Mouse (Mus musculus) left cerebral cortex, postnatal 14 days (tissue): ENCODE measurements around the gene Dnajc10. TPM values are rescaled to one million over a fixed set of nuclear protein-coding genes. Genes with fewer than 3 reads are reported as not detected.

Source experiments
- DNase-seq, 2 experiments: peaks; one replicate each; pipeline ENCODE4 v3.0.0; 2021 to 2022; ENCODE audit warnings: low spot score in 2 of 2, mixed read lengths in 1 of 2
- intact Hi-C: fragments of 180-260 bp; cut with DNase I; formaldehyde crosslinking; loops from one replicate; pipeline ENCODE4 v1.15.1; 2025
- long read RNA-seq, 2 experiments: library from polyadenylated mRNA; stranded (forward); transcript quantifications; one replicate each; pipeline ENCODE4 v2.0.0; 2021
- total RNA-seq, 2 experiments: library from RNA; stranded (reverse); gene quantifications; 2 replicates each; pipeline ENCODE4 v1.2.3; 2021

The Dnajc10 gene
- 10 to 100 TPM; 59.9 to 60.8 TPM for total RNA-seq
- long read RNA-seq, experiment 1, full-length matches to known transcripts: 82 of 91 reads
- long read RNA-seq, experiment 1, partial matches to known transcripts: 3 of 91 reads
- long read RNA-seq, experiment 1, other reads (novel, unspliced or antisense): 6 of 91 reads
- long read RNA-seq, experiment 2, full-length matches to known transcripts: 65 of 73 reads
- long read RNA-seq, experiment 2, partial matches to known transcripts: 1 of 73 reads
- long read RNA-seq, experiment 2, other reads (novel, unspliced or antisense): 7 of 73 reads

DNA sequence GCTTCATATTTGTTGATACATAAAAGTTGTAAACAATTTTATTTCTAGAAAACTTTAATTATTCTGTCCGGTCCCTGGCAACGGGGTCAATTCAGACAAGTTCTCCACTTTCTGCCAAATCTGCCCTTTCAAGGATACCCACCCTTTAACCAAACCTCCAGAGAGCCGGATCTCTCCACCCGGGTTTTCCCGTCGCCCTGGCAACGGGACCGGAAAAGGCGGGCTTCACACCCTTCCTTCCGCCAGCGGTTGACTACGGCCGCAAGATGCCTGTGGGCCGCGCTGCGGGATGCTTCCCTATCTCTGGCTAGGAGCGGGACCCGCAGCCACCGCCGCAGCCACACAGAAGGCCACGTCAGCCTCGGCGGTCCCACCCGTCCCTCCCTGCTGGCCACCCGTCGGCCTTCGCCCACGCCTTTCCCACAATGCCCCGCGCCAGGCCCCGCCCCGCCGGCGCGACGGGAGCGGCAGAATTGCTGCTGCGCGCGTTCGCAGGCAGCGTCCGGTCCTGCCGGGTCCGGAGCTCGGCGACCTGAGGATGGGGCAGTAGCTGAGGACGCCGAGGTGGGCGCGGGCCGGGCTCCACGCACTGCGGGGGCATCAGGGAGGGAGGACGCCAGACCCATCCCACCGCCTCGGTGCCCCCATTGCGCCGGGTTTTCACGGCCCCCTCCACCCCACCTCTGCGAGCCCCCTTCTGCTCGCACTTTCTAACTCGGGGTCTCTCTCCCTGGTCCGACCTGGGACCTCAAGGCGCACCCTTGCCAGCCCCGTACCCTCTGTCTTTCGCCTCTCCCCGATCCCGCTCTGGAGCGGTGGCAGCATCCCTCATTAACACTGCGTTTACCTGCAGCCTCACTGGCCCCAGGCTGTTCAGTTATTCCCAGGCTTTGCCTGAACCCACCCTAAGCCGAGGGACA lies at the start of gene Dnajc10:
Gene Dnajc10, plus strand, starts transcription at position 225 of the 920 bp plus-strand sequence.
- DNase-seq: peak; percentile 87 to 88
- intact Hi-C loops: no loop called here

DNA sequence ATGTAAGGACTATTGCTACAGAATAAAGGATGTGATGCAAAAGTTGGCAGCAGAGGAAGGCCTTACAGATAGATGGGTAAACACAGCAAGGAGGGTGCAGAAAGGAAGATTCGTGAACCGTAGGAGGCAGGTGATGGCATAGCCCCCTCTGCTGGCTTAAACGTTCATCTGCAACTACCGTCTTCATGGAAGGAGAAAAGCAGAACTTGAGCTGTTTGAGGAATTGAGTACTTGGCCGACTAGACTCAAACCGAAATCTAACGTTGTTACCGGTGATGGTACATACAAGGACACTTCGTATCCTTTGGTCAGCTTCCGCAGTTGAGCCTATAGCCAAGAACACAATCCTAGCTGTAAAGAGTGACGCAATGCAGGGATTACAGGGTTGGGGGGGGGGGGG lies 48.4 kb upstream of the Dnajc10 start:
- peak; percentile 84 to 89 for DNase-seq
- intact Hi-C loops: loop anchor here (2.0 to 5.0 kb wide), 2 partner anchors 140 to 402 kb away; partner anchors contain the start of gene Pde1a

GRCm38 (mm10) chr2:80268053-80268452 lies 47.2 kb upstream of the Dnajc10 start:
- DNase-seq: peak; percentile 31 to 62
- intact Hi-C loops: loop anchor here (5.0 kb wide), 1 partner anchor 141 kb away; the partner anchor contains the start of gene Pde1a

- no peak for DNase-seq
- intact Hi-C loops: loop anchor here (10.0 kb wide), 1 partner anchor 757 kb away; no protein-coding TSS in a partner anchor
These were observed 43.8 kb upstream of the Dnajc10 start for GRCm38 (mm10) chr2:80271431-80271830.

DNA sequence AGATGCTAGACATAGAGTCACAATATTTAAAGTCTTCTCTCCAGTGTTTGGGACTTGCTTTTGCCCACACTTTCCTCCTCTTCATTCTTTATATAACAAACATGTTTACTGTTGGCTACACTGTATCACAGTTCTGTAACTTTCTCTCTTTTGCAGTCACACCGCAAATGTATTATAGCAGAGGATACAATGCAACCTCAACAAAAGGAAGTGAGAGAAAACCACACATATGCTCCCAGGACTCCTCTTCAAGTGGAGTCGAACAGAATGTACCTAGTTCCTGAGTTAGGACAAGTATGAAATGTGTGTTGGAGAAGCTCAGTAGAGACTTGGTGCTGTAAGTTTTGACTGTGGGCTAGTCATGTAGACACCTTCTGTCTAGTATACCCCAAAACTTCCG lies 42.2 kb upstream of the Dnajc10 start:
- intact Hi-C loops: loop anchor here (10.0 kb wide), 1 partner anchor 758 kb away; no protein-coding TSS in a partner anchor
- DNase-seq: no peak

DNA sequence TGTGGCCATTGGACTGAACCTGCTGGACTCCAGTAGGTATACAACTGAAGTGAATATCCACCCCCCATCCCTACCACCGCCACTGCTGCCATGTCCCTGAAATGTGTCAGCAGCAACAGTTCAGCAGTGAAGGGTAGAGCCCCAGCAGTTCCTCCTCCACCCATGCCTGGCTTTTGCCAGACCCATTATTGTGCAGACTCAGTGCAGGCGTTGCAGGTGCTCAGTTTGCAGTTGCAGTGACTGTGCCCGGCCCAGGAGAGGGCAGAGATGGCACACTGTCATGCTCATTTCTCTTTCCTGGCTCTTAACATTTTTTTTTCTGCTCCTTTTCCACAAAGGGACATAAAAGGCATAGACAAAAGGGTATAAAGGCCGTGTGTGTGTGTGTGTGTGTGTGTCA lies 41.5 kb upstream of the Dnajc10 start:
- no peak for DNase-seq
- intact Hi-C loops: loop anchor here (10.0 kb wide), 1 partner anchor 759 kb away; no protein-coding TSS in a partner anchor

GRCm38 (mm10) chr2:80275136-80275535 lies 40.1 kb upstream of the Dnajc10 start:
- peak; percentile 50 to 68 for DNase-seq
- intact Hi-C loops: loop anchor here (10.0 kb wide), 1 partner anchor 760 kb away; no protein-coding TSS in a partner anchor

DNA sequence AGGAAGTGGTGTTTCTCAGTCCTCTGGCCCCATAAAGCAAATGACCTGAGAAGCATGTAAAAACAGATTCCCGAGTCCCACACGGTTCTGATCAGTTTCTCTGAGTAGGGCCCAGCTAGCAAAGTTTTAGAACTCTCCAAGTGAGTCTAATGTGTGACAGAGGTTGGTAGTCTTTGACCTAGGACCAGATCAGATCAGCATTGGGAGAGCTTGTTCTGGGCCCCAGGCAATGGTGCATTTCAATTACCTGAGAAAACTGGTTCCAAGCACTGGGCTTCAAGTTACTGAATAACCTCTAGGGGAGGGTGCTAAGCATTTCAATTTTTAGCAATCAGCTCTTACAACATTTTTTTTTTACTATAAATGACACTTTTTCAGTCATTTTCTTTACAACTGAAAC lies 33.1 kb upstream of the Dnajc10 start:
- DNase-seq: no peak
- intact Hi-C loops: no loop called here

- intact Hi-C loops: no loop called here
- DNase-seq: no peak
These were observed 28.9 kb upstream of the Dnajc10 start for GRCm38 (mm10) chr2:80286397-80286796.

DNA sequence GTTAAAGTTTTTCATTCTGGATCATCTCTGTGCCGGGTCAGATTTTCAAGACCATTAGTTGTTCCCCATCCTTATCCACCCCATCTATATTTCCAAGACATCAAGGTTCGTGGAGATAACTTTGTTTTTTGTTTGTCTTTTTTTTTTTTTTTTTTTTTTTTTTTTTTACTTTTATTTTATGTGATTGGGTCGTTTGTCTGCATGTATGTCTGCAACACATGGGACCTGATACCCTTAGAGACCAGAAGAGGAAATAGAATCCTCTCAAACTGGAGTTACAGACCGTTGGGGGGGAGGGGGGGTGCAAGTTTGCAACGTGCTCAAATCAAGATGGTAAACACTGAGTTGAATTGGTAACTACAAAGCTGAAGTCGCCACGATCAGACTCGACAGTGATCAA lies 23.1 kb upstream of the Dnajc10 start, which contains the start of gene Prdx6b:
Gene Prdx6b, plus strand, starts transcription at position 301 of the 400 bp plus-strand sequence.
- intact Hi-C loops: no loop called here
- no peak for DNase-seq

GRCm38 (mm10) chr2:80298334-80298733 lies 16.9 kb upstream of the Dnajc10 start:
- DNase-seq: no peak
- intact Hi-C loops: no loop called here

DNA sequence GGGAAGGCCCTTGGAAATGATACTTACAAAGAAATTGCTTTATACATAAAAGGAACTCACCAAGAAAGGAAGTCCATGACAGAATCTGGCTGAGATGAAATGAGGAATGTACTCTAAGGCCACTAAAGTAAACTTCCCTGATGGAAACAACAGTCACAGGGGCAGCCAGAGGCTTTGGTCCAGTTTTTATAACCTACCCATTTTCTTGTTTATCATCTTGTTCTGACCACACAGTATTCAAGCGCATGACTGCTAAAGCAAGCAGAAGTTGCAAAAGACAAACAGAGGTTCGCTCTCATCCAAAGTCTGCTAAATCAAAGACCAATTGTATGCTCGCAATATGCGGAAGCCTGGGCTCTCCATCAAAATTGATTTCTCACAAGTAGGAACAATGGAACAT lies 14.5 kb upstream of the Dnajc10 start:
- DNase-seq: no peak
- intact Hi-C loops: no loop called here

DNA sequence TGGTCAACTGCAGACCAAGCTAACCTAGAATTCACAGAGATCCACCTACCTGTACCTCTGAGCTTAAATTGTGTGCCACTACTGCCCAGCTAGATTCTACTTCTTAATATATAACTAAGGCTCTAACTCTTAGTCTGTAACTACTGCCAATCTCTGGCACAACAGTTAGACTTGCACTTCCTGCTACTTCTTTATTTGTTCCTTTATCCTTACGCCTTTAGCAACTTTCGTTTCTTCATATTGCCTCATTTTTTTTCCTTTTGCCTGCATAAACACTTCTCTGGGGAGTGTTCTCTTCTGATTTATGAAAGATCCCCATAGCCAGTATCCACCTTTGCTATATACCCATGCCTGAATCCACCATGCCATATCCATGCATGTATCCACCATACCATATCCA lies 11.3 kb upstream of the Dnajc10 start:
- intact Hi-C loops: no loop called here
- no peak for DNase-seq

GRCm38 (mm10) chr2:80307701-80308100 lies 7.6 kb upstream of the Dnajc10 start:
- intact Hi-C loops: no loop called here

DNA sequence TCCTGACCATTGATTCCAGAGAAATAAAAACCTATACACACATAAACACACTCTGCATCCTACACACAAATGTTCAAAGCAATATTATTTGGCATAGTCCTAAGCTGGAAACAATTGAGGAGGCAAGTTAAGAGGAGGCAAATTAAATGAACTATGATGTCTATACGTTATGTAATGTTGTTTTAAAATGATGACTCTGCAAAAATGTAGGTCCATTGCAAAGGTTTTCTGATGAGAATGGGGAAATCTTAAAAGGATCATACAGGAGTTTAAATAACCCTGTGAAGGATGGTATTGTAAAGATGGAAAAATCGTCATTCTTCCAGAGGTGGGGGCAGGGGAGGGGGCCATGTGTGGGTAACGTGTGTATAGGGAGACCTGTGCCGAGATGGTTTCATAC lies 5.5 kb upstream of the Dnajc10 start:
- DNase-seq: no peak
- intact Hi-C loops: no loop called here

More at GRCm38 (mm10) chr2:80307701-80308100, 7.6 kb upstream of the Dnajc10 start:
- no peak for DNase-seq

DNA sequence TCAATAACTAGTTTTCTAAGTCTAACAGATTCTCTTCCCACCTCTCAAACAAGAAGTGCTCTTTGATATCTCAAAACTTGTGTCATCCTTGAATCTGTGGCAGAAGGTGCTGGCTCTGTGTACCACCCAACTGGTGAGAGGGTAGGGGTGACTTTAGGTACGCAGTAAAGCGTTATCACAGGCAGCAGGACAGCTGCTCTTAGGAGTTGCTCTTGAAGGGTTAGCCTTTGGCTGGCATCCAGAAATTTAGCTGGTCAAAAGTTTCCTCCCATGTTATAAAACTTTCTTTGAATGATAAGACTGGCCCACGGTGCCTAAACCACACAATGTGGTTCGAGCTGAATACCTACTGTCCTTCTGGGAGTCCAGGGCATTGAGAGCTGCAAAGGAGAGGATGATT lies 4.5 kb upstream of the Dnajc10 start:
- intact Hi-C loops: no loop called here
- no peak for DNase-seq

DNA sequence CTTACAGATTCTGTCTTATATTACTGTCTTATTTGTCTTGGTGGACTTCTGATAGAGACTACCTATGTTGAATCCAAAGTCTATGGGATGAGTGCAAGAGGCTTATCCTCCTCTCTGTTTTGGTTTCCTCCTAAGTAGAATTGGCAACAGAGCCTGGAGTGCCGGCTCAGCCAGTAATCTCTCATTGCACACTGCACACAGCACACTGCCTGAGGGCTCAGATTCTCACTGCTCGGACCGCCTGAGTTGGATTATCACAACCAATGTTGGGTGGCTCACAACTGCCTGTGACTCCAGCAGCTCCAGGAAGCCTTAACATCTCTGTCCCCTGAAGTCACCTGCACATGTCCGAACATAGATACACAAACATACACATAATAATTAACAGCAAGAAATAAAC lies 3.9 kb upstream of the Dnajc10 start:
- DNase-seq: no peak
- intact Hi-C loops: no loop called here

DNA sequence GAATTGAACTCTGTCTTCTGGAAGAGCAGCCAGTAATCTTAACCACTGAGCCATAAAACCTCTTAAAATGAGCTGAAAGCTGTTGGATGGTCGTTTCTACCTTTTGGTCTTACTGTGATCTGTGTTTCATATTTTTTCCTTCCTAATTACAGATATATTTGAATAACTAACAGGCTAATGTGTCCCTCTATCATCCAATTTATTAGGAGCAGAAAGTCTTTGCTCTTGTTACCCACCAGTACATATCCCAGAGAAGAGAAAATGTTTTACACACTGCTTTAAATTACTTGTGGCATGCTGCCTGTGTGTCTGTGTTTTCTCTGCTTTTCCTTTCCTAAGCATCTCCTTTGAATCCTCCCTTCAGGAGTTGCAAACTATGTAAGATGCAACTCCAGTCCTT lies 1.1 kb upstream of the Dnajc10 start:
- DNase-seq: no peak
- intact Hi-C loops: no loop called here

GRCm38 (mm10) chr2:80314854-80315241 lies 418 bp upstream of the Dnajc10 start:
- no peak for DNase-seq
- intact Hi-C loops: no loop called here

DNA sequence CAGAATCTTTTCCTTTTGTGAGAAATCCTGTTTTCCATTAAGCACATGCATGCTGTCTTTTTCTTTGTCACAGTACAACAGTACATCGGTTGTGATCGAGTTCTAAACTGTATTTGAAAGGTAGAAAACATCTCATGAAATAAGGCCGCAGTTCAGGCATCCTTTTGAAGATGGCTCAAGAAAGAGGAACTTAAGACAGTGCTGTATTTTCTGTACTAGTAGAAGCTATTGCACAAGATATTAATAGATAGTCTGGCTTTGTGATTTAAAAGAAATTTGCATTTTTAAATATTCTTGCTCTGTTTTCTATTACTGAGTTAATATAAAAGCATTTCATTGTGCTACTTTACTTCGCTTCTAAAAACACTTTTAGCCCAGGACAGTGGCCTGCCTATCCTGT lies 7.6 kb downstream of the Dnajc10 start:
- intact Hi-C loops: loop anchor here (5.0 kb wide), 1 partner anchor 34 kb away; no protein-coding TSS in a partner anchor
- no peak for DNase-seq
